Mouse (Mus musculus) adipocyte (in vitro differentiated cells): Measurements from ENCODE around the gene Sdr9c7.
"Not testable (repeated sequence)": the region's sequence is repeated elsewhere in the genome, so short reads cannot be mapped to it uniquely, and the experiment has no call there.

ENCODE experiments used
- DNase-seq: peaks from one replicate; pipeline ENCODE4 v3.0.0-alpha.2; 2016; ENCODE audit warnings: low spot score

Gene Sdr9c7

DNA sequence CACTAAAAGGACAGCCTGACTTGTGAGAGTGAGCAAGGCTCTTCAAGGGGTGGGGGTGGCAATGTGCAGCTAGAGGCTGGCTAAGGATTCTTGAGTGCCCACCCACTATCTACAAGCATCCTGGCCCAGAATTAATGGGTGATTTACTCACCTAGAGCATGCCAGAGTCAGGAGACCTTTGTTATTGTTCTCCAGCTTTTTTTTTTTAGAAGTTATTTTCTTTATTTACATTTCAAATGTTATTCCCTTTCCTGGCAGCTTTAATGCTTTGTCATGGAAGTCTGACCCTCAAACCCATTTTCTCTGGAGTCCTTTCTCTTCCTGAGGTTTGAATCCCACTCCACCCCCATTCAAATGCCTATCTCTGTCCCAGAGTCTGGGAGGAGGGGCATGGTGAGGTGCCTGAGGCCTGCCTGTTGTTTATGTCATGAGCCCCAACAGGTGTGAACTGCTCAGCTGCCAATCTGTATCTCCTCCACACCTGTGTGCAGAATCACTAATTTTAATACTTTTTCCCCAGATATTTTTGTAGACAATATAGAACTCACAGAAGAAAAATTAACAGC, 9.2 kb downstream of the Sdr9c7 start:
- DNase-seq: no peak

GRCm38 (mm10) chr10:127915578-127915977, 17.3 kb downstream of the Sdr9c7 start:
- no peak for DNase-seq

DNA sequence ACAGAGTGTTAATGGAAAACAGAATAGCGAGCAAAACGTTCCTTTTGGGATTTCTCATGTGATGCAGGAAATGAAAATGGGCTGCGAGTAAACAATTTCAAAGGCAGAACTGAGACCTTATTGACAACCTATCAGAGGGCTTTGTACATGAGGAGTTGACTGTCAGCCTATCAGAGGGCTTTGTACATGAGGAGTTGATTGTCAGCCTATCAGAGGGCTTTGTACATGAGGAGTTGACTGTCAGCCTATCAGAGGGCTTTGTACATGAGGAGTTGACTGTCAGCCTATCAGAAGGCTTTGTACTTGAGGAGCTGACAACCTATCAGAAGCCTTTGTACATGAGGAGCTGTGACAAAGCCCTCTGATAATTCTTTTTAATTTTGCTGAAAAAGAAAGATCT, 18.9 kb downstream of the Sdr9c7 start:
- DNase-seq: not testable (repeated sequence)

GRCm38 (mm10) chr10:127917651-127918050, 19.3 kb downstream of the Sdr9c7 start:
- DNase-seq: no peak

DNA sequence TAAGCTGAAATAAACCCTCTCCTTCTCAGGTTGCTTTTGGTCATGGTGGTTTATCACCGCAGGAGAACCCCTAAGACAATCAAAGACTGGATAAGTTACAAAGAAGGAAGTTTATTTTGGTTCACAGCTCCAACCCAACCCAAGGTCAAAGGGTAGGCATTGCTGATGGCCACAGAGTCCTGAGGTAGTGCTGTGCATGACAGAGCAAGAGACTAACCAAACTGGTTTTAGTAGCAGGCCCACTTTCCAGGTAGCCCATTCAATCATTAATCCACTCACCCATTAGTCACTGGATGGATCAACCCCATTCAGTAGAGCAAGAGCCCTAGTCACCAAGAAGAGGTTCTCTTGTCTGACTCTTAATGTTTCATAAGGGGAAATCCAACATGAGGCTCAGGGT, 23.9 kb downstream of the Sdr9c7 start:
- no peak for DNase-seq

GRCm38 (mm10) chr10:127923024-127923423, 24.7 kb downstream of the Sdr9c7 start:
- DNase-seq: no peak

GRCm38 (mm10) chr10:127924597-127925378, 26.5 kb downstream of the Sdr9c7 start:
- no peak for DNase-seq

- no peak for DNase-seq
These were observed 29.4 kb downstream of the Sdr9c7 start for GRCm38 (mm10) chr10:127927737-127928136.

DNA sequence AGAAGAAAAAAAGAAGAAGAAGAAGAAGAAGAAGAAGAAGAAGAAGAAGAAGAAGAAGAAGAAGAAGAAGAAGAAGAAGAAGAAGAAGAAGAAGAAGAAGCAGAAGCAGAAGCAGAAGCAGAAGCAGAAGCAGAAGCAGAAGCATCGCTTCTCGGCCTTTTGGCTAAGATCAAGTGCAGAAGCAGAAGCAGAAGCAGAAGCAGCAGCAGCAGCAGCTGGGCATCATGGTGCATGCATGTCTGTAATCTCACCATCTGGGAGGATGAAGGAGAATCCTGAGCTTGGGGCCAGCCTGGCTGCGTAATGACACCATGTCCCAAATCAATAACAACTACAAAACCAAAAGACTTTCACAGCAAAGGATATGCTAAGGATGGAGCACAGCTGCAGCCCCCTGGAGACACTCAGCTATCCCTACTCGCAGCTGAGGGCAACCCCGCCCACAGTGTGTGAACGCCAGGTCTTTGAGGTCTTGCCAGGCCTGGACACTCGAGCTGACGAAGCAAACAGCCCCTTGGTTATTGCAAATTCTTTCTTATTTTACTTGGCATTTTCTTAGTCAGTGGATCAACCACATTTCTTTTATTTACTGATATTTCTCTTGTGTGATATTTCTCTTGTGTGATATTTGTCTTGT, 34.1 kb downstream of the Sdr9c7 start:
- DNase-seq: no peak

DNA sequence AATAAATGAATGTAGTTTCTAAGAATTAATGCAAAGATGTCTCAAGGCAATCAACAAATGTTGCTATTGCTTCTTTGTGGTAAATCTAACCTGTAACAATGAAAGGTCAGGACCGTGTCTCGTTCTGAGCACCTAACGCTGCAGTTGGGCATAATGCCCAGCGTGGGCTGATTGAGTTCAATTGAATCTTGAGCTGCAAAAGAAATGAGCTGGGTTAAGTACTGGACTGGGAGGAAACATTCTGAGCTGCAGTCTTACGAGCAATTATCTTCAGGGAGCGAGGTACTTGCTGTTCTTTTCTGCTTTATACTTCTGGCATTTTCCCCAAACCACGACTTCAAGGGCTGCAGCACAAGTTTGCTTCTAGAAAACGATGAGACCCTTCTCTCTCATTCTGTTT, 38.0 kb downstream of the Sdr9c7 start:
- no peak for DNase-seq

- DNase-seq: no peak
These were observed 38.6 kb downstream of the Sdr9c7 start for GRCm38 (mm10) chr10:127936747-127937409.

DNA sequence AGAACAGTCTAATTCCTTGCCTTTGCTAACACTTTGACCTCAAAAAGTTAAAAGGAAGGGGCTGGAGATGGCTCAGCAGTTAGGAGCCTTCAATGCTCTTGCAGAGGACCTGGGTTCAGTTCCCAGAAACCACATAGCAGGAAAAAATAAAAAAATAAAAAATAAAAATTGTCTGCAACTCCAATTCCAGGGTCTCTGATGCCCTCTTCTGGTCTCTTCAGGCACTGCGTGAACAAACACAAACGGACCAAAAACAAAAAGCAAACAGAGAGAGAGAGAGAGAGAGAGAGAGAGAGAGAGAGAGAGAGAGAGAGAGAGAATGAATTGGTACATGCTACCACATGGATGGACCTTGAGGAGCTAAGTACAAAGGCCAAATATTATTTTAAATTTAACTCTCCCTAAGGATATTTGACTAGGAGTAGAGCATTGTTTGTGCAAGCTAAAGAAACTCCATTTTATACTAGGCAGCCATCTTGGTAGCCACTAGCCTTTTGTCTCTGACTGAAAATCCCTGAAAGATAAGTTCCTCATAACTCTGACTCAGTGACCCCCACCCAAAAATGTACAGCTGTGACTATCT, 39.2 kb downstream of the Sdr9c7 start:
- DNase-seq: peak; percentile 82

GRCm38 (mm10) chr10:127939667-127940066, 41.3 kb downstream of the Sdr9c7 start:
- not testable (repeated sequence) for DNase-seq

- DNase-seq: peak; percentile 64
These were observed 47.2 kb downstream of the Sdr9c7 start for GRCm38 (mm10) chr10:127945432-127946064.

DNA sequence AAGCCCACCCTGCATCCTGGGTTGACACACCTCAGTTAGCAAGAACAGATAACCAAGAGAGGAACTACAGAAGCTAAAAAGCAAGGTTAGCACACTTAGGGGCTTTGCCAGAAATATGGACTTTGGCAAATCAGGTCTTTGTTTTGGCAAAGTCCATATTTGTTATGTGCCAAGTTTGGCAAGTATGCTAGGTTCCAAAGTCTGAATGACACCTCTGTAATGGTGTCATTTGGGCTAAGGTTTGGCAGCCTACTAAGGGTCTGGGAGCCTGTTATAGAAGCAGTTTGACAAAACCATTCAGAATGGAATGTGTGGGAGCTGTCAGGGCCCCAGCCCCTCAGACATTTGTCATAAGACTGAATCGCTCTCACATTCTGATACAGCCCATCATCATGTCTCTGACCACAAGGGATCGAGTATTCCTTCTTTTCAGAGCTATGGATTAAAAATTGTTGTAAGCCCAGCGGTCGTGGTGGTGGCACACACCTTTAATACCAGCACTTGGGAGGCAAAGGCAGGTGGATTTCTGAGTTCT, 51.3 kb downstream of the Sdr9c7 start:
- DNase-seq: no peak

DNA sequence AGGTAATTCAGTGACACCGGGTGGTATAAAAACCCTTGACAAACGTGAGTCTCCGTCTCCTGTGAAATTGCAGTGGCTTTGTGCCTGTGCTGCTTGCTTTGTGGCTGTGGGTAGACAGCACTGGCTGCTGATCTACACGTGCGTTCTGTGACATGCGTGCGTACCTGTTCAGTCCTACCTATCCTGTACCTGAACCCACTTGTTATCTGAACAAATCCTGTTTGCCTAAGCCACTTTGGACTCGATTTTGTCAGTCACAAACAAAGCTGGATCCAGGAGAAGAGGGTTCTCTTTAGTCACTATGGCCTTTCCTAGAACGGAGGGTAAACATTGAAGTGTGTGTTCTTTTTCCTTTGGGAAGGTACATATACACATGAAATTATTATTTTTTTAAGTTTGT, 53.1 kb downstream of the Sdr9c7 start:
- DNase-seq: no peak

DNA sequence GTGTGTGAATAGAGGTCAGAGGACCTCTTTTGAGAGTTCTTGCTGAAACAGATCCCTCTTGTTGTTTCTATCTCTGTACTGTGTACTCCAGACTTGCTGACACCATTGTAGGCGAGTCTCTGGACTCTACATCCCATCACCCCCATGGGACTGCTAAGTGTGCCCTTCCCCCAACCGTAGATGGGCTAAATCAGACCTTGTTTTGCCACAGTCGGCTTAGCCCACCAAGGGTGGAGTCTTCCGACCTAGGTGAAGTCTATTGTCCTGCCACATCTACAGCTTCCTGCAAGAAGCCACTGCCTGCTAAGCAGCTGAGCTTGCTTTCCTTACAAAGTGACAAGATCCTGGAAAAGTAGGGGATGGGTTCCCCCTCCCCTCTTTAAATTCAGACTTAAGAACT, 53.5 kb downstream of the Sdr9c7 start:
- DNase-seq: no peak

GRCm38 (mm10) chr10:127955034-127955433, 56.7 kb downstream of the Sdr9c7 start:
- no peak for DNase-seq

- peak; percentile 75 for DNase-seq
These were observed 58.0 kb downstream of the Sdr9c7 start for GRCm38 (mm10) chr10:127956168-127956816.

DNA sequence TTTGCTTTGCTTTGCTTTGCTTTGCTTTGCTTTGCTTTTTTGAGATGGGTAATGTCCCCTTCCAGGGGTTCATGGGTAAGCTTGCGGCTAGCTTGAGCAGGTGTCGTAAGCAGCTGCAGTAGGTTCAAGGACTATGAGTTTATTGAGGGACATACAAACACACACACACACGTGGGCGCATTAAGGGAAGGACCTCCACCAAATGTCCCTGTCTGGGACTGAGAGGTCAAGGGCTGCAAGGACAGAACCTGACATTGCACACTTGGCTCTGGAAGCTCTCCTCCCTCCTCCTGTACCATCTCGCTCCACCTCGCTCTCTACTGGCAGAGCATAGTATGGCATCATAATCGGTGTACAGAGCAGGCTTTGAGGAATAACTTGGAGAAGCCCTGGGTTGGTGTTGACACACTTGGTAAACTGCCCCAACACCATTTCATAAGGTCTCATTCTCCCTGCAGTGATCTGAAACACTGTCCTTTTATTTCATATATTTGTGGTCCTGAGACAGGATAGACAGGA, 60.9 kb downstream of the Sdr9c7 start:
- peak; percentile 30 for DNase-seq
